Mouse (Mus musculus): ENCODE measurements at regions not wholly inside any gene's neighbourhood (a gene's known extent, or its start where the extent isn't known, plus 50 kb on each side); places are given as distances from the start of the nearest gene placed in this dataset.

- H3K9me3 ChIP-seq (replicated peaks; ENCODE audit: control insufficient read depth, low read length): no peaks in the 10 kb centered on the region
- no peaks in the 10 kb centered on the region for H3K36me3 ChIP-seq (ENCODE audit: control insufficient read depth, insufficient read depth, low read length)
- no peaks in the 10 kb centered on the region for H3K27me3 ChIP-seq (replicated peaks; ENCODE audit: control insufficient read depth, insufficient read depth, low read length)
- H3K27ac ChIP-seq (ENCODE audit: low read depth, low read length): no peak overlapping the region
- H3K4me1 ChIP-seq (ENCODE audit: control insufficient read depth, insufficient read depth, low read length): peaks cover 5% of the 10 kb centered on the region; the same call in 1 of the 2 replicates
- ATAC-seq: no peak
- WGBS: 95% methylated on average over 10 of the region's 10 CpGs
- no peak overlapping the region for H3K4me3 ChIP-seq (ENCODE audit: low read depth, low read length)
- no peak for DNase-seq (ENCODE audit: low spot score)
- H3K4me2 ChIP-seq (ENCODE audit: low read length): no peak overlapping the region
- H3K9ac ChIP-seq (ENCODE audit: low read length): no peak overlapping the region
These were observed 92.2 kb downstream of the Gm11011 start for GRCm38 (mm10) chr2:169495368-169495767.

- H3K4me3 ChIP-seq (ENCODE audit: low read depth, low read length): no peak overlapping the region
- H3K4me2 ChIP-seq (ENCODE audit: low read length): no peak overlapping the region
- WGBS: 65% methylated on average over 11 of the region's 11 CpGs
- H3K9me3 ChIP-seq (replicated peaks; ENCODE audit: control insufficient read depth, low read length): no peaks in the 10 kb centered on the region
- peaks cover 5% of the 10 kb centered on the region; the same call in 1 of the 2 replicates for H3K4me1 ChIP-seq (ENCODE audit: control insufficient read depth, insufficient read depth, low read length)
- no peaks in the 10 kb centered on the region for H3K36me3 ChIP-seq (ENCODE audit: control insufficient read depth, insufficient read depth, low read length)
- ATAC-seq (no peak), DNase-seq (ENCODE audit: low spot score) (no peak)
- no peak overlapping the region for H3K9ac ChIP-seq (ENCODE audit: low read length)
- no peak overlapping the region for H3K27ac ChIP-seq (ENCODE audit: low read depth, low read length)
- no peaks in the 10 kb centered on the region for H3K27me3 ChIP-seq (replicated peaks; ENCODE audit: control insufficient read depth, insufficient read depth, low read length)
These were observed 92.8 kb downstream of the Gm11011 start for GRCm38 (mm10) chr2:169494503-169495311.

GRCm38 (mm10) chr2:169493609-169494275 lies 93.8 kb downstream of the Gm11011 start:
- Histone ChIP-seq H3K9me3 (replicated peaks; ENCODE audit: control insufficient read depth, low read length) (no peaks in the 10 kb centered on the region), H3K4me3 (ENCODE audit: low read depth, low read length) (no peak overlapping the region), H3K4me1 (ENCODE audit: control insufficient read depth, insufficient read depth, low read length) (peaks cover 5% of the 10 kb centered on the region; the same call in 1 of the 2 replicates), H3K4me2 (ENCODE audit: low read length) (no peak overlapping the region), H3K27me3 (replicated peaks; ENCODE audit: control insufficient read depth, insufficient read depth, low read length) (no peaks in the 10 kb centered on the region), H3K9ac (ENCODE audit: low read length) (no peak overlapping the region), H3K36me3 (ENCODE audit: control insufficient read depth, insufficient read depth, low read length) (no peaks in the 10 kb centered on the region), H3K27ac (ENCODE audit: low read depth, low read length) (no peak overlapping the region)
- WGBS: 49% methylated on average over 16 of the region's 16 CpGs
- no peak for DNase-seq (ENCODE audit: low spot score)
- no peak for ATAC-seq

- Histone ChIP-seq H3K27ac (ENCODE audit: low read depth, low read length) (no peak overlapping the region), H3K4me3 (ENCODE audit: low read depth, low read length) (no peak overlapping the region), H3K4me2 (ENCODE audit: low read length) (no peak overlapping the region), H3K9me3 (replicated peaks; ENCODE audit: control insufficient read depth, low read length) (no peaks in the 10 kb centered on the region), H3K36me3 (ENCODE audit: control insufficient read depth, insufficient read depth, low read length) (no peaks in the 10 kb centered on the region), H3K9ac (ENCODE audit: low read length) (no peak overlapping the region), H3K4me1 (ENCODE audit: control insufficient read depth, insufficient read depth, low read length) (no peaks in the 10 kb centered on the region), H3K27me3 (replicated peaks; ENCODE audit: control insufficient read depth, insufficient read depth, low read length) (no peaks in the 10 kb centered on the region)
- WGBS: 94% methylated on average over 8 of the region's 8 CpGs
- DNase-seq (ENCODE audit: low spot score): no peak
- ATAC-seq: no peak
These were observed 103.6 kb downstream of the Gm11011 start for GRCm38 (mm10) chr2:169483934-169484333.

- peak; percentile 50; the same call in 1 of the 2 replicates for ATAC-seq
- Histone ChIP-seq H3K27ac (ENCODE audit: low read depth, low read length) (no peak overlapping the region), H3K4me1 (ENCODE audit: control insufficient read depth, insufficient read depth, low read length) (no peaks in the 10 kb centered on the region), H3K36me3 (ENCODE audit: control insufficient read depth, insufficient read depth, low read length) (no peaks in the 10 kb centered on the region), H3K4me3 (ENCODE audit: low read depth, low read length) (no peak overlapping the region), H3K4me2 (ENCODE audit: low read length) (no peak overlapping the region), H3K27me3 (replicated peaks; ENCODE audit: control insufficient read depth, insufficient read depth, low read length) (no peaks in the 10 kb centered on the region), H3K9me3 (replicated peaks; ENCODE audit: control insufficient read depth, low read length) (peaks cover 4% of the 10 kb centered on the region; the same call in 1 of the 2 replicates), H3K9ac (ENCODE audit: low read length) (no peak overlapping the region)
- WGBS: 54% methylated on average over 15 of the region's 15 CpGs
- DNase-seq (ENCODE audit: low spot score): peak; percentile 69
These were observed 105.6 kb downstream of the Gm11011 start for GRCm38 (mm10) chr2:169481731-169482465.

- Histone ChIP-seq H3K27me3 (replicated peaks; ENCODE audit: control insufficient read depth, insufficient read depth, low read length) (no peaks in the 10 kb centered on the region), H3K9ac (ENCODE audit: low read length) (no peak overlapping the region), H3K9me3 (replicated peaks; ENCODE audit: control insufficient read depth, low read length) (peaks cover 4% of the 10 kb centered on the region; the same call in 1 of the 2 replicates), H3K36me3 (ENCODE audit: control insufficient read depth, insufficient read depth, low read length) (no peaks in the 10 kb centered on the region), H3K4me1 (ENCODE audit: control insufficient read depth, insufficient read depth, low read length) (peaks cover 2% of the 10 kb centered on the region; the same call in 1 of the 2 replicates), H3K27ac (ENCODE audit: low read depth, low read length) (no peak overlapping the region), H3K4me2 (ENCODE audit: low read length) (no peak overlapping the region), H3K4me3 (ENCODE audit: low read depth, low read length) (no peak overlapping the region)
- ATAC-seq (no peak), DNase-seq (ENCODE audit: low spot score) (no peak)
- 36% methylated on average over 9 of the region's 9 CpGs for WGBS
These were observed 113.0 kb downstream of the Gm11011 start for GRCm38 (mm10) chr2:169474418-169475112.

GRCm38 (mm10) chr2:169469538-169469937 lies 118.0 kb downstream of the Gm11011 start:
- DNase-seq (ENCODE audit: low spot score): no peak
- H3K36me3 ChIP-seq (ENCODE audit: control insufficient read depth, insufficient read depth, low read length): no peaks in the 10 kb centered on the region
- peaks cover 8% of the 10 kb centered on the region; the same call in 1 of the 2 replicates for H3K4me1 ChIP-seq (ENCODE audit: control insufficient read depth, insufficient read depth, low read length)
- 77% methylated on average over 10 of the region's 10 CpGs for WGBS
- H3K27ac ChIP-seq (ENCODE audit: low read depth, low read length): no peak overlapping the region
- no peak overlapping the region for H3K9ac ChIP-seq (ENCODE audit: low read length)
- no peak overlapping the region for H3K4me2 ChIP-seq (ENCODE audit: low read length)
- no peak overlapping the region for H3K4me3 ChIP-seq (ENCODE audit: low read depth, low read length)
- no peak for ATAC-seq
- H3K9me3 ChIP-seq (replicated peaks; ENCODE audit: control insufficient read depth, low read length): no peaks in the 10 kb centered on the region
- H3K27me3 ChIP-seq (replicated peaks; ENCODE audit: control insufficient read depth, insufficient read depth, low read length): no peaks in the 10 kb centered on the region

GRCm38 (mm10) chr2:169467621-169468020 lies 119.9 kb downstream of the Gm11011 start:
- 76% methylated on average over 6 of the region's 6 CpGs for WGBS
- Histone ChIP-seq H3K27ac (ENCODE audit: low read depth, low read length) (no peak overlapping the region), H3K9me3 (replicated peaks; ENCODE audit: control insufficient read depth, low read length) (no peaks in the 10 kb centered on the region), H3K27me3 (replicated peaks; ENCODE audit: control insufficient read depth, insufficient read depth, low read length) (no peaks in the 10 kb centered on the region), H3K9ac (ENCODE audit: low read length) (no peak overlapping the region), H3K4me3 (ENCODE audit: low read depth, low read length) (no peak overlapping the region), H3K4me1 (ENCODE audit: control insufficient read depth, insufficient read depth, low read length) (peaks cover 8% of the 10 kb centered on the region; the same call in 1 of the 2 replicates), H3K36me3 (ENCODE audit: control insufficient read depth, insufficient read depth, low read length) (no peaks in the 10 kb centered on the region), H3K4me2 (ENCODE audit: low read length) (no peak overlapping the region)
- DNase-seq (ENCODE audit: low spot score) (no peak), ATAC-seq (no peak)
